Mouse (Mus musculus) thymus, postnatal 36 days (tissue): Measurements from ENCODE around the gene Fgfr2.
A peak's percentile ranks its signal among the peaks of the same experiment; 100 is the strongest.

Experiments used
- DNase-seq, 2 experiments: peaks; one replicate each; pipeline ENCODE4 v3.0.0; 2022; ENCODE audit warnings: mixed read lengths in 2 of 2

Fgfr2 gene

GRCm38 (mm10) chr7:130834958-130835861 is 2287.9 kb downstream of the Fgfr2 start:
- DNase-seq, result no peak

- DNase-seq, result no peak
Measured at GRCm38 (mm10) chr7:130834299-130834698, 2288.9 kb downstream of the Fgfr2 start.

GRCm38 (mm10) chr7:130831586-130831985 is 2291.6 kb downstream of the Fgfr2 start:
- no peak for DNase-seq

- DNase-seq, result no peak
Measured at GRCm38 (mm10) chr7:130828475-130828874, 2294.7 kb downstream of the Fgfr2 start.

GRCm38 (mm10) chr7:130827844-130828403 is 2295.2 kb downstream of the Fgfr2 start:
- no peak for DNase-seq

GRCm38 (mm10) chr7:130827431-130827830 is 2295.7 kb downstream of the Fgfr2 start:
- no peak for DNase-seq

- DNase-seq, result peak in 1 of 2 experiments; percentile 23
Measured at GRCm38 (mm10) chr7:130826343-130826742, 2296.8 kb downstream of the Fgfr2 start.

- no peak for DNase-seq
Measured at GRCm38 (mm10) chr7:130823992-130824391, 2299.2 kb downstream of the Fgfr2 start.

- no peak for DNase-seq
Measured at GRCm38 (mm10) chr7:130819624-130820023, 2303.5 kb downstream of the Fgfr2 start.

- DNase-seq, result no peak
Measured at GRCm38 (mm10) chr7:130818813-130819212, 2304.3 kb downstream of the Fgfr2 start.

GRCm38 (mm10) chr7:130816243-130816642 is 2306.9 kb downstream of the Fgfr2 start:
- DNase-seq, result no peak

- DNase-seq, result no peak
Measured at GRCm38 (mm10) chr7:130815601-130816000, 2307.5 kb downstream of the Fgfr2 start.

- no peak for DNase-seq
Measured at GRCm38 (mm10) chr7:130812407-130812806, 2310.7 kb downstream of the Fgfr2 start.

GRCm38 (mm10) chr7:130810238-130810637 is 2312.9 kb downstream of the Fgfr2 start:
- DNase-seq, result no peak

- DNase-seq, result no peak
Measured at GRCm38 (mm10) chr7:130808694-130809093, 2314.5 kb downstream of the Fgfr2 start.

GRCm38 (mm10) chr7:130807749-130808148 is 2315.4 kb downstream of the Fgfr2 start:
- DNase-seq, result no peak

- no peak for DNase-seq
Measured at GRCm38 (mm10) chr7:130804991-130805390, 2318.2 kb downstream of the Fgfr2 start.

GRCm38 (mm10) chr7:130803251-130803825 is 2319.8 kb downstream of the Fgfr2 start:
- DNase-seq, result no peak

- no peak for DNase-seq
Measured at GRCm38 (mm10) chr7:130801811-130802210, 2321.3 kb downstream of the Fgfr2 start.

- DNase-seq, result no peak
Measured at GRCm38 (mm10) chr7:130800681-130801080, 2322.5 kb downstream of the Fgfr2 start.

GRCm38 (mm10) chr7:130799418-130799817 is 2323.7 kb downstream of the Fgfr2 start:
- no peak for DNase-seq

- no peak for DNase-seq
Measured at GRCm38 (mm10) chr7:130797524-130797923, 2325.6 kb downstream of the Fgfr2 start.

GRCm38 (mm10) chr7:130796786-130797185 is 2326.4 kb downstream of the Fgfr2 start:
- peak; percentile 17 to 31 for DNase-seq

GRCm38 (mm10) chr7:130793671-130794070 is 2329.5 kb downstream of the Fgfr2 start:
- DNase-seq, result no peak
